Mouse (Mus musculus) lung, postnatal 10 days (tissue): ENCODE data around the gene Mrpl50.
"Not testable (repeated sequence)": the region's sequence is repeated elsewhere in the genome, so short reads cannot be mapped to it uniquely, and the experiment has no call there.

Experiments
- DNase-seq: peaks from one replicate; pipeline ENCODE4 v3.0.0; 2021

Gene Mrpl50

DNA sequence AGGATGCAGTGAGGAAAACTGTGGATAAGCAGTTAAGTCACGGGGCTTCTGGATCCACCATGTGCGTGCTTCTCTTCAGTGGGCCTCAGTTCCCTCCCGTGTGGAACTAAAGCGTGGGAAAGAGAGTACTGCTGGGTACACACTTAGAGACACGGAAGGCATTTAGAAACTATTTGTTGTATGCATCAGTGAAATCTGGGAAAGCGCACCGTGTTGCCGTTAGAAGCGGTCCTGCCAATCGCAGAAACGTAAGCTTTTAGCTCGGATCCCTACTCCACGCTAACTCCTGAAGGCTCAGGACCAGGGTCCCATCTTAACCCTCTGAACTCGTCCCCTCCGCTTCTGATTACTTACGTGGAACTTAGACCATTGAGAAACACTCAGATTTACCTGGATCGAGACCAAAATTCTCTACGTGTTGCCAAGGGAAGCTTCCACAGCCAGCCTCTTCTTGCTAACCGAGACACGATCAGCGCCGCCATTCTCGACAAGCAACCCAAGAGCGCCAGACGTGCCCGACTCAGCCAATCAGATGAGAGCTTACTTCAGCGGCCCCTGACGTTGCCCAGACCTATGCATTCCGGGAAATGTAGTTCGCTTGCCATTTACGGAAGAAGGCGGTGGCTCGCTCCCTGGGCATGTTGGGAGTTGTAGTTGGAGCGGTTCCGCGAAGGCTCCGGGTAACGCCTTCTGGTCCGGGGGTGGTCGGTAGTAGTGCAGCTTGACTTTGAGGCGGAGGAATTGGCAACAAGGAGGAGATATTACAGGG lies at the start of gene Mrpl50, which contains the start of gene Zfp189:
Gene Mrpl50, minus strand, starts transcription at position 522 of the 769 bp plus-strand sequence.
Gene Zfp189, plus strand, starts transcription at position 605 of the 769 bp plus-strand sequence.
- DNase-seq: peak; percentile 96

DNA sequence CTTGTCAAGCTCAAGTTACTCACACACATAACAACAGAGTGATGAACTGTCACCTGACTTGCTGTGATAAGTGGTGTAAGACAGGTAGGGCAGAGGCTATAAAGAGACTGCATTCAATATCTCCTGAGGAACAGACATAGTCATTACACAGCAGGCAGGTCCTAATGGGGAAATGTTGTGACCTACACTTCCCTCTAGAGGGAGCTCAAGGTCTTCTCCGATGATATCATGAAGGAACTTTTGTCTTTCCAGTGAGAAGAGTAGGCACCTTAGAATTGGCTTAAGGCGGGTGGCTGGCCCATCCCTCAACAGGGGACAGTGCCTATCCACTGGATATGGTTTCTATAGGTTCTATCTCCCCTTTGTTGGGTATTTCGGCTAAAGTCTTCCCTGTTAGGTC lies 46.7 kb upstream of the Mrpl50 start:
- DNase-seq: peak; percentile 80

DNA sequence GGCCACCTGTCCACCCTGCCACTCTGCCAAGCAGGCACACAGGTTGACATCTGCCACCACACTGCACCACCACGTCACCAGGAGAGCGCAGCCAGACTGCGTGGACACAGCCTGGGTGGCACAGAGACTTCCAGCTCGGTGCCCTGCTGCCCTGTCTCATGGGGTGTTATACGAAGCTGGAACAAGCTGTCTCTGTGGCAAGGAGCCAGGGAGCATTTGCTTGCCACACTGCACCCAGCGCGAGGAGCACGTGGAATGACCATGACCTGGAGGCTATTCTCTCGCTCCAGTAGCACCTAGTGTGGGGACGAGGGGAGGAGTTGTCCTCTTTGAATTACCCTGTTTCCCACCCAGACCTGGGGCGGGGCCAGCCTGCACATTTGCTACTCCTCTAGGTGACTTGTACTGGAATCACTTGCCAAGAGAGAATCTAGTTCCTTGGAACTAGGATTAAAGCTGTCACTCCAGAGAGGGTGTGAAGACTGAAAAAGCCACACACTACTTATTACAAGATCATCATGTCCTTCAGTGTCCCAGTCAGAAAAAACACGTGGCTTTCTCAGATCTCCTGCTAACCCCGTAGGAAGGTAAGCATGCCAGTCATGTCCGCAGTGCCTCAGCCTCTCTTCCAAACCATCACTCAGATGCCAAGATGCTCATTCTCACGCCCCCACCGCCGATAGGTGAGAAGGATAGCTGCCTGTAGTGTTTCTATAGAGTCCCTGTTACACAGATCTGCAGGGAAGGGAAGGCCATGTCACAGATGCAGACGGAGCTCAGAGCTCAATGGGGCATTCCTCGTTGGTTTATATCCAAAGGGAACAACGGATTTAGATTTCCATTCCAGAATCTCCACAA lies 39.3 kb upstream of the Mrpl50 start:
- peak; percentile 38 for DNase-seq

DNA sequence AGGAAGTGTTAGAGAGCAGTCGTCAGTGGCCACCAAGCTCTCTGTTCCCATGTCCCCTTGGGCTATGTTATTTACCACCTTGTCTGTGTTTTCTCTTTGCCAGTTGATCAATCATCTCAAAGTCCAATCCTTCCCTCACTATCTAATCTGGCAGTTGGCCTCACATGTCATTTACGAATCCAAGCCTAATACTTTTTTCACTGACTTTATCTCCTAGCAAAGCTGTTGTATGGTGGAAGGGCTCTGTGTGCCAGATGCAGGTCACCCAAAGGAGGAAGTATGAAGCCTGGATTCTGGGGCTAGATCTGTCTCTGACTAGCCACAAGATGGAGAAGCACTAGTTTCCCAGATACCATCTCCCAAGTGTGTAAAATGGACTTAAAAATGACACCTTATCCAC lies 37.3 kb upstream of the Mrpl50 start:
- DNase-seq: no peak

DNA sequence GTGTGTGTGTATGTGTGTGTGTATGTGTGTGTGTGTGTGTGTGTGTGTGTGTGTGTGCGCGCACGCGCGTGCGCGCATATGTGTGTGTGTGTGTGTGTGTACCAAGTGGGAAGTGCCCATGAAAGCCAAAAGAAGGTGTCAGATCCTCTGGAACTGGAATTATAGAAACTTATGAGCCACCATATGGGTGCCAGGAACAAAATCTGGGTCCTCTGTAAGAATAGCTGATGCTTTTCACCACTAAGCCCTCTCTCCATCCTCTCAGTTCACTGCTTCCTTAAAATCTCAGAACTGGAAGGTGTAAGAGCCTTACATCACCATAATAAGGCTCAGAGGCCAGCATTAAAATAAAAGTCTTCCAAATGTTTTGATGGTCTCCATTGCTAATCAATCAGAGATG lies 36.5 kb upstream of the Mrpl50 start:
- DNase-seq: no peak

DNA sequence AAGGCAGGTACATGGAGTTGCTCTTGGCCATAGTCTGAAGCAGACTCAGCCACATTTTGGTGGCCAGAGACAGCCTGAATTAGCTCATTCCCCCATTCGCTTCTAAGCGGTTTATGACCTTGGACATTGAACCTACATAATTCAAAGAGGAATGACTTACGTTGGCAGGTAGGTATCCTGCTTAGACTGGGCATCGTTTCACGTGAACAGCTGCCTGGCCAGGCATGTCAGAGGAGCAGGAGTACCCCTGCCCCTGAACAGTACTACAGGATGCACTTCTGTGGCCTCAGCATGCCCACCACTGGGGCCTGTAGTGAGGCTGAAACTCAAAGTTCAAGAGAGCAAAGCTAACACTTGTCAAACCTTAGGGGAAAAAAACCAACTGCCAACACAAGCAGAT lies 32.5 kb upstream of the Mrpl50 start:
- no peak for DNase-seq

DNA sequence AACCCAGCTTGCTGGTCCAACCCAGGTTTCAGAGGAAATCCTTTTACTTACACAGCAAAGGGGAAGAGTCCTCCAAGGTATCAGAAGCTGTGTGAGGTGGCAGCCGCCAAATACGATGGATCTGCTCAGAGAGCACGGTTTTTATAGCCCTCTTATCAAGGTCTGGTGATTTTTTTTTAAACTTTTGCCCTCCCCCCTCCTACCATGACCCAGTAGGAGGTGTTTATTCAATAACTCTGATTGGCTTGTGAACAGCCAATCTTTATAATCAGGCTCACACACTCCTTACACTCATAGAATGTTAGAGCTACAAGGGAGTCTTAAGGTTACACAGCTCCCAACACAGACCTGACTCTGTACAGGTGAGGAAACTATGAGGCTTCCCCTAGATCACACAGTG lies 28.5 kb upstream of the Mrpl50 start, which contains the start of gene Aldob:
Gene Aldob, minus strand, starts transcription at position 164 of the 400 bp plus-strand sequence.
- DNase-seq: no peak

DNA sequence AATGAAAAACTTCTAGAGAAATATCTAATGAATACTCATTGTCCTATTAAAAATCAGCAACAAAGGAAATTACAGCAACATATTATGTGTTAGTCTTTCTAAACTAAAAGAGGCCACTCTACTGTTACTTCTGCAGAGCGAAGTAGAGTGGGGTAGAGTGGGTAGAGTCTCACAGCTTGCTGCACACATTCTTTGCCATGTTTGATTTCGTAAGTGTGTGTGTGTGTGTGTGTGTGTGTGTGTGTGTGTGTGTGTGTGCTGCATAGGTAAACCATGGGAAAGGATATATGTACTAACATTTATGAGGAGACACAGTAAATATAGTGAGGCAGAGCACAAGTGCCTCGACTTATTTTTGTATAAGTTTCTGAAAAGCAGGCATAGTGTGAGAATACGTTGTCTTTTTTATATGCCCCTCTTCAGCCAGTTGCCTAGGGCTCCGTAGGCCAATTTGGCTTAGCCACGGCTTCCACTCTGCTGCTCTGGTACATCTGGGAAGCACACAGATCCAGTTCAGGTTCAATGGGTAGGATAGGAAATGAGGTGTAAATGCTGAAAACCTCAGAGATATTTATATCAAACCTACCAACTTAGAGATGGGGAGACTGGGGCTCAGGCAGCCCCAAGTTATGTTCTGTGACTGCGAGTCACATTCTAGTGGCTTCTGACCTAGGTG lies 26.8 kb upstream of the Mrpl50 start:
- no peak for DNase-seq

DNA sequence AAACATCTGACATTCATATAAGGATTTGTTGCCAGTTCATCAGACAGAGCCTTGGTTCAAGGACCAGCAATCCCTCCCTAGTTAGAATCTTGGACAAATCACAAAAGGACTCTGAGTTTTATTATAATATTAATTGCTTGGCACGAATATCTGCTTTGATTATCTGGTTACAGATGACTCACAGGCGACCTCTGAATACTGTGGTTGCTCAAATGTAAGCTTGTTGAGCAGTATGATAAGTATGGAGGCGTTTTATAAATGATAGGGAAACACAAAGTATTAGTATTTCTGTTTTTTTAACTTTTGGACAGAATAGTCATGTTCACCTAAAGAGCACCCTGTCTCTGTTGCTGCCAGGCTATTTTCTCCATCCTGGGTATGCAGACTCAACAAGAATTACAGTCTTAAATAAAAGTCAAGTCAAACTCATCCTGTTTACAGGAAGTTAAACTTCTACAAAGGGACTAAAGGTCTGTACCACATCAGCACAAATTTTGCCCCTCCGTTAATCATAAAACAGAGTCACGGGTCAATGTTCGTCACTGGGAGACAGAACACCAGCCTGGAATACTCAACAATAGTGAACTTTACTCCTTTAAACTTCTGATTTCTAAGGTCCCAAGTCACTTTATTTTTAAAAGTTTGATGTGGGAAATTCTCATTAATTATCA lies 26.1 kb upstream of the Mrpl50 start:
- no peak for DNase-seq

DNA sequence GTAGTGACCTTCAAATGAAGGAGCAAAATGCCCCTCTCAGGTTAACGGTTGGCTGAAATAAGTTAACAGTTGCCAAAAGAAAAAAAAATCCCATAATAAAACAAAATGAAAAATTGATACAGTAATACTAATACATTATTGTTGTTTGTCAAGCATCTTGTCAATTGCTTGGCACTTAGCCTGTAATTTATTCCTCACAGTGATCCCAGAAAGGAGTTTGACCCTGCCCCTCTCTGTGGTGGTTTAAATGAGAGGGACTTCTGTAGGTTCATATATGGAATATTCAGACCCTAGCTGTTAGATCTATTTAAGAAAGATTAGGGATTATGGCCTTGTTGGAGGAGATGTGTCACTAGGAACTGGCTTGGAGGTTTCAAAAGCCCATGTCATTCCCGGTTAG lies 25.1 kb upstream of the Mrpl50 start:
- no peak for DNase-seq

DNA sequence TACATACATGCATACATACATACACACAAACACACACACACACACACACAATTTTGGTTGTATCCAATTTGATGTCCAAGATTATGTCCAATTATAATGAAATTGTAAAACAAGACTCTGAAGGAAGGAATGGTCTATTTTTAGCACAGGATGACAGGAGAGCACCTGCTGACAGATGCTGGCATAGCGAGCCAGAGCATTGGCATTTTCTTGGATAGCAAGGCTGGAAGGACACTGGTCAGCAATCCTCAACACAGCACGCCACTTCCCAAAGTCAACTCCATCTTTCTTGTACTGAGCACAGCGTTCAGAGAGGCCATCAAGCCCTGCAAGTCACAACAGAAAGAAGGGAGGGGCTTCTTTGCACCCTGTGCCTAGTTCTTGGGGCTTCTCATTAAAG lies 20.1 kb upstream of the Mrpl50 start:
- no peak for DNase-seq

DNA sequence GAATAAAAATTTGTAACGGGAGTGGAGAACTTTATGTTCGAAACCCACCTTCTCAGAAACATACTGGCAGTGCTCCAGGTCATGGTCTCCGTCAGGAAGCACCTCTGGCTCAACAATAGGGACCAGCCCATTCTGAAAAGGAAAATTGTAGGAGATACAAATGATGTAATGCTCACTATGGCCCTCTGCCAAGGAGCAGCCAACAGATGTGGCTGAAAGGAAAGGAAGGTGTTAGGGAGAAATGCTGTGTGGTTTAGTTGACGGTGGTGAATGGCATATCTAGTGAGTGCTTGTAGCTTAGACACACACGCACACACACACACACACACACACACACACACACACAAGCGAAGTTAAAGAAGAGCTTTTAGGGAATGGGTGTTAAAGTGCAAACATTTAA lies 18.8 kb upstream of the Mrpl50 start:
- peak; percentile 49 for DNase-seq

DNA sequence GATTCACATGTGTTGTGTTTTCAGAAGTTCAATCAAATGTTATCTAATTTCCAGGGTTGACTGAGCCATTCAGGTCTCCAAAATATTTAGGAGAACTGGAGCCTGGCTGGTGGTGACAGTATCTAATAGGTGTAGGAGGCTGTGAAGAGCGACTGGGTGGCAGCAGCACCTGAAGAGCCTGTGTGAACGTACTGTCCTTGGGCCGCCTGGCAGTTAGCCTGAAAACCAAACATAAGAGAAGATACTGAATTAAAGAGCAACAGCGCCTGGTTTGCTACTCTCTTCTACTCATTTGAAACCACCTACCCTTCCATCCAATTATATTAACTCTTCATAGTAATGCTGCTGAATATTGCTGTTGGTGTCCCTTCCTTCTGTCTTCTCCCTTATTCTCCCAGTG lies 15.8 kb upstream of the Mrpl50 start:
- no peak for DNase-seq

DNA sequence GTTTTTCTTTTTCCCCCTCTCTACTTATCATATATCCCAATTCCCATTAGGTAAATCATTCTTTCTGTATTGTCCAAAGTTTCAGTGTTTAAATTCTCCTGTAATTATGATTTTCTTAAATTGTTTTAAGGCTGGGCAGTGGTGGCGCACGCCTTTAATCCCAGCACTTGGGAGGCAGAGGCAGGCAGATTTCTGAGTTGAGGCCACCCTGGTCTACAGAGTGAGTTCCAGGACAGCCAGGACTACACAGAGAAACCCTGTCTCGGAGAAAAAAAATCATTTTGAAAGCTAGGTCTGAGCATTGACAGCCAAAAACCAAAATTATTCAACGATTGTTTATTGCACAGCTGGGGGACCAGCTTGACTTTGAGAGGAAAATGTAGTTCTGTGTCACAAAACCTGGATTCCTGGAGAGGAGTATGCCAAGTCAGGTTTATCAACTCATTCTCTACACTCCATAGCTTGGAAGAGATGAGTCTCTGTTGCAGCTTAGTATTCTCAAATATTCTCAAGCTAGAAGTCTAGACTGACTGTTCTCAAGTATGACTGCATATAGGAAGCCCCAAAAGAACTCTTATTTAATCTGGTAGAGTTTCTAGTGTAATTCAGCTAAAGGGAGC lies 14.9 kb upstream of the Mrpl50 start:
- DNase-seq: no peak

DNA sequence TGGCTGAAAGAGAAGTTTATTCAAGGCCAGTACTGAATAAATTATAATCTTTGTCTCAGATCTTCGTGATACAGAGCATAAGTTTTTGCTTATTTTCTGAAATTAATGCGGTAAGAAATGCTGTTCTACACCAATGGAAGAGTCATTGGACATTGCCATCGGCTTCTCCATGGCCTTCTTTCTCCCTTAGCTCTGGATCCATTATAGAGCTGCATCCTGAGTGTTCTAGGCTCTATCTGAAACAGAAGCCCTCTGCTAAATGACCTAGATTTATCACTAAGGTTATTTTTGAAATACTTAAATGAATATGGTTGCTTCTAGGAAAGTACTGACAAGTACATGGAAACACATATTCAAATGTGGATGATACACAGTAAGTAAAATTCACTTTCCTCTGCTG lies 14.1 kb upstream of the Mrpl50 start:
- DNase-seq: no peak

DNA sequence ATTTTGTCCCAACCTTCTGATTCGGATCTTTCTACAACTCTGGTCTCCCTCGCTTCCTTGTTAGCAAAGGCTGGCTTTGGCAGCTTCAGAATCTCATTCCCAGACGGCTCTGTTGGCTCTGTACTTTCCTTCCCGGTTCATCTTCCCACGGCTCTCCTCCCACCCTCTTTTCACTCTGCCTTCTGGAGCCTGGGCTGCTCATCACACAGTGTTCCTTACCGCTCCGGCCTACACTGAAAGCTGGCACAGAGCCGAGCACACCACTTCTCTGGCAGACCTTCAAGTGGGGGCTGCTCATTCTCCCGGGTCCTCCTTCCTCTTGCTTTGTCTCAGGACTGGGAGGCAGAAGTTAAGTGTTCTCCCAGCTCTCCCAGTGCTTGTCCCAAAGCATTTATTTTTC lies 1.7 kb upstream of the Mrpl50 start:
- DNase-seq: no peak

DNA sequence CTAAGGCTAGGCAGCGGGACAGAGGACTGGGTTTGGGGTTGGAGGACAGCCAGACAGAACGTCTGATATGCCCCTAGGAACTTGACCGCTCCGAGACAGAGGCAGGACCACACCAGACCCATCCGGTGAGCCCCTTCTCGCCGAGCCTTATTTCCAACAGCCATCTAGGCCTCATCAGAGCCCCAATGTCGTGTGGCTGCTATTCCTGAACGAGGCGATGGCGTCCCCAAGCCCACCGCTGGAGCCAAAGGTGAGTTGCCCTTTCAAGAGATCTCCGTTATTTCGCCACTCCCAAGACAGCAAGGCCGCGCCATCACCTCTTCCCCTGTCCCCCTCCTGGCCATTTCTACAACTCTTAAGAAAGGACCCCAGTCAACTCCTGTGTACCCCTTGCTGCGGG lies 453 bp upstream of the Mrpl50 start:
- DNase-seq: no peak

DNA sequence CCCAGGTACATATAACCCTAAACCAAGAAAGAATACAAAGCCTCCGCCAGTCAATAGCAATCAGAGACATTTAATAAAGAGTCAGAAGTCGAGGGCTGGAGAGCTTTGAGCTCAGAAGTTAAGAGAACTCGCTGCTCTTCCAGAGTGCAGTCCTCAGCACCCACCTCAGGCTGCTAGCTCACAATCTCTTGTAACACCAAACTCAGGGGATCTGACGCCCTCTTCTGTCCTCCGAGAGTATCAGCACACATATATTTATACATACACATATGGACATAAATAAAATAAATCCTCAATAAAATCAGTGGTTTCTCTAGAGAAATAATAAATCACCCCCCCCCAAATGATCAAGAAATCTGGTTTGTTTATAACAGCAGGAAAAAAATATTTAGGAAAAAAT lies 1.4 kb downstream of the Mrpl50 start:
- DNase-seq: no peak

DNA sequence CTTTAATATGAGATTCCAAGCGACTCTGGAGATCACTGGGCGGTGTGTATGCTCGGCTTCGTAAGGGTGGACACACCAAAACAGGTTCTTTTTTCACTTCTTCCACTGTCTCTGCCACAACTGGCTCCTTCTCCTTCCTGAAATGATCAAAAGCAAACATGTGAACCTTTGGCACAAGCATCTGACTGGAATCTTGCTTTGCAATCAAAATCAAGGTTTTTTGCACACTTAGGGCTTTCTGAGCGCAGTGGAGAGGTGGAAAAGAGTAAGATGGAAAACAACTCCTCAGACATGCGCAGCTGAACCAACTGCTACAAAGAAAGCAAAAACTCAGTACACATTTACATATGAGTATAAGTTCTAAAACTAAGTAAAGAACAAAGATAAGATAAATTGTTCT lies 6.5 kb downstream of the Mrpl50 start:
- DNase-seq: no peak

DNA sequence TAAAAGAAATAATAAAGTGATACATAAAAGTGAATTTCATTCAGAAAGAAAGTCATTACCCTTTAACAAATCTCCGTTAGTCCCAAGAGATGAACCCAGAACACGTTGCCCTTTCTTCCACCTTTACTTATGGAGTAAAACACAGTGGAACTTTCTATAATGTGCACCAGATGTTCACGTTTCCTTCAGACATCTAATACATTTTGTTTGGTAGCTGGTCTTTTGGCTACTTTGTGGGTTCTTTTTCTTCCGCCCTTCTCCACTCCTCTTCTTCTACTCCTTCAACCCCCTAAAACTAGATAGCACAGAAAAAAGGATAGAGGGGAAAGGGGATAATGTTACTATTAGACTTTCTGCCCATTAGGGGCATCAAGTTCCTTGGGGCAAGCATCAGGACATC lies 8.3 kb downstream of the Mrpl50 start:
- DNase-seq: no peak

DNA sequence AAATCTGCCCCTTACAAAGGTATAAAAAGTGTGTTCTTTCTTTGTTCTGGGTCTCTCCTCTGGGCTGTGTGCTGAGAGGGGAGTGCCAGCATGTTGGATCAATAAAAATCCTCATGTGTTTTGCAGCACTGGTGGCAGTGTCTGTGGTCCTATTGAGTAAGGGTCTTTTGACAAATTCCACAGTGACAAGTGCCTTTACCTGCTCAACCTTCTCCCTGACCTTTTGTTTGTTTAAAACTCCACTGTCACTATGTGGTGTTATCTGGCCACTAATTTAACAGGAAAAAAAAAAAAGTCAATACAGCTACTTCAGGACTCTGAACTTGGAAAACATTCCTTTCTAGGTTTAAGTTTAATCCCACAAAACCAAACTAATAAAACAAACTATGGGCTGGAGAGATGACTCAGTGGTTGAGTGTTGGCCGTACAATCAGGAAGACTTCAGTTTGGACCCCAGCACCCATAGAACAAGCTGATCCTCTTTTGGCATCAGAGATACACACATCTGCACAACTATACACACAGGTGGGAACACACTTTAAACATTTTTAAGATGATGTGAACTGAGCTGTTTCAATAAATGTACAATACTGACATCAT lies 10.6 kb downstream of the Mrpl50 start:
- DNase-seq: not testable (repeated sequence)

DNA sequence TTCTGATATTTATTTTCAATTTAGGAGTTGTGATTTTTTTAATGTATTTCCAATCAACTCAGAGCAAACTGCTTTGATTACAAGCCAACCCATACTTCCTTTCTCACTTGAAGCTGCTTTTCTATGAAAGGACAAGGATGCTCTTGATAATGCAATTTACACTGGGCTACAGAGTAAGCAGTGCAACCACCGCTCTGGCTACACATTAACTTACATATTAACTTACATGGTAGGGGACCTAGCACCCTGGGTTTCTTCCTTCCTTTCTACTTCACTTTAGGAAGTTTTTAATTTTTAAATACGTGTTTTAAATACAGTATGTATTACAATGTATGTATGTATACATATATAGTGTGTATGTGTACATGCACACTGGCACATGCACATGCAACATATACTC lies 11.7 kb downstream of the Mrpl50 start:
- DNase-seq: no peak
